Mouse (Mus musculus): ENCODE data around the gene Ewsr1.

DNA sequence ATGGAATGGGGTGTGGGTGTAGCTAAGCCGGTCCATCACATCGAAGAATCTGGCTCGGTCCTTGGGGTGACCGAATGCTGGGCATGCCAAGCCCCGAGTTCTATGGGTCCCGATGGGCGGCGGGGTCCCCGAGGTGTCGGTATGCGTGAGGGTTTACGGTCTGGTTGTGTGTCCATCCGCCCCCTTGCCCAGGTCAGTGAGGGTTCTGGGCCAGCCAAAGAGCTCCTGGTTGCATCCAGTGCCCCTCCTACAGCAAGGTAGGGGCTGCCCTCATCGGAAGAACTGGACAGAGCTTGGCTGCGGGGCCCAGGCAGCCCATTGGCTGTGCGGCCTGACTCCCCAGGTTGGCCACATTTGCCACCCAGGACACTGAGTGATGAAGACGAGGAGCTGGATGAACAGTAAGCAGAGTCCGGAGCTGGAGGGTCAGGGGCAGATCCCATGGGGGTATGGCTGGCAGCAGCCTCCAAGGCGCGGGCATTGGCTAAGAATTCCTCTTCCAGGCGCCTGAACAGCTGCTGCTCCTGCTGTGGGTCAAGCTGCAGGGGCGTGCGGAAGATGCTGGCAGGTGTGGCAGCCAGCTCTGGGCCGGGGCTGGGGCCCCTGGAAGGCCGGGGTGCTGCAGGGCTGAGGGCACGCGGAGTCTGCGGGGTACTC is 38.2 kb downstream of the Ewsr1 start:
- no peak for TF ChIP-seq POLR2A (IDR thresholded peaks at IDR 0.05; ENCODE audit: low read depth, low read length)
- TF ChIP-seq CTCF (IDR thresholded peaks at IDR 0.05; ENCODE audit: borderline replicate concordance, insufficient read depth, low read length) = no peak

Data from embryonic fibroblast, embryonic 13.5 days (primary cell).